ENCODE assay signal across 8 mouse cellular contexts in genomic region chr4:119109640-119110039, GRCm38 (mm10). TPM values are rescaled to one million over a fixed set of nuclear protein-coding genes. Genes with fewer than 3 reads are reported as not detected.
DNase-seq lines count a peak whose midpoint lies in the region; ATAC-seq and TF ChIP-seq lines count a peak whose summit lies in the region.

No protein-coding gene starts in this region.

- H3K27ac ChIP-seq in embryonic facial prominence, embryonic 15.5 days (replicated peaks): peak overlapping the region; percentile 99
- peak overlapping the region; percentile 100 for H3K27ac ChIP-seq in intestine, embryonic 16.5 days (ENCODE audit: low read length)
- H3K27ac ChIP-seq in neural tube, embryonic 13.5 days (replicated peaks): peak overlapping the region; percentile 97

- no peak for DNase-seq in lung, adult 2 months
- no peak for DNase-seq in lung, postnatal 14 days
- no peak for DNase-seq in layer of hippocampus, adult 9-10 months (ENCODE audit: low spot score)
- DNase-seq in cerebellum, adult 11 months: no peak
- no peak for DNase-seq in right cerebral cortex, adult 2 months (ENCODE audit: low spot score in 2 of 2)

- H3K9me3 ChIP-seq in embryonic facial prominence, embryonic 15.5 days (replicated peaks): no peaks in the 10 kb centered on the region
- H3K9me3 ChIP-seq in intestine, embryonic 16.5 days (ENCODE audit: control insufficient read depth, low read length): no peaks in the 10 kb centered on the region
- no peaks in the 10 kb centered on the region for H3K9me3 ChIP-seq in neural tube, embryonic 13.5 days

- WGBS in lung, adult 2 months: 20% methylated on average over 11 of the region's 11 CpGs
- WGBS in embryonic facial prominence, embryonic 15.5 days: 6% methylated on average over 11 of the region's 11 CpGs
- 11% methylated on average over 11 of the region's 11 CpGs for WGBS in intestine, embryonic 16.5 days
- 5% methylated on average over 11 of the region's 11 CpGs for WGBS in neural tube, embryonic 13.5 days

- H3K4me3 ChIP-seq in lung, adult 2 months (replicated peaks; ENCODE audit: extremely low read depth, low read depth, low read length): peak overlapping the region; percentile 42
- peak overlapping the region; percentile 89 for H3K4me3 ChIP-seq in embryonic facial prominence, embryonic 15.5 days (replicated peaks)
- peak overlapping the region; percentile 82 for H3K4me3 ChIP-seq in intestine, embryonic 16.5 days (ENCODE audit: low read length)
- peak overlapping the region; percentile 77 for H3K4me3 ChIP-seq in neural tube, embryonic 13.5 days

- no peaks in the 10 kb centered on the region for H3K36me3 ChIP-seq in embryonic facial prominence, embryonic 15.5 days
- no peaks in the 10 kb centered on the region for H3K36me3 ChIP-seq in intestine, embryonic 16.5 days (ENCODE audit: control insufficient read depth, insufficient read depth, low read length)
- H3K36me3 ChIP-seq in neural tube, embryonic 13.5 days: no peaks in the 10 kb centered on the region

- H3K4me1 ChIP-seq in lung, adult 2 months (ENCODE audit: control insufficient read depth, insufficient read depth, low read length): peaks cover 2% of the 10 kb centered on the region; the same call in 1 of the 2 replicates
- peaks cover 65% of the 10 kb centered on the region for H3K4me1 ChIP-seq in embryonic facial prominence, embryonic 15.5 days
- peaks cover 54% of the 10 kb centered on the region for H3K4me1 ChIP-seq in intestine, embryonic 16.5 days (ENCODE audit: control insufficient read depth, insufficient read depth, low read length)
- peaks cover 63% of the 10 kb centered on the region for H3K4me1 ChIP-seq in neural tube, embryonic 13.5 days (replicated peaks)

- no peak for TF ChIP-seq CTCF in lung, adult 2 months (IDR thresholded peaks at IDR 0.05; ENCODE audit: insufficient read depth, low read length)

- TF ChIP-seq POLR2A in lung, adult 2 months (IDR thresholded peaks at IDR 0.05; ENCODE audit: borderline replicate concordance, extremely low read depth, low read depth, low read length): no peak

- H3K27me3 ChIP-seq in embryonic facial prominence, embryonic 15.5 days: no peaks in the 10 kb centered on the region
- no peaks in the 10 kb centered on the region for H3K27me3 ChIP-seq in intestine, embryonic 16.5 days (replicated peaks; ENCODE audit: control insufficient read depth, insufficient read depth, low read length)
- no peaks in the 10 kb centered on the region for H3K27me3 ChIP-seq in neural tube, embryonic 13.5 days

- ATAC-seq in embryonic facial prominence, embryonic 15.5 days (ENCODE audit: insufficient number of reproducible peaks, low FRiP score, low TSS enrichment, low read depth): no peak
- no peak for ATAC-seq in intestine, embryonic 16.5 days
- no peak for ATAC-seq in neural tube, embryonic 13.5 days (ENCODE audit: low read depth)

- peak overlapping the region; percentile 90 for H3K9ac ChIP-seq in embryonic facial prominence, embryonic 15.5 days
- H3K9ac ChIP-seq in intestine, embryonic 16.5 days (ENCODE audit: low read depth, low read length): peak overlapping the region; percentile 95
- peak overlapping the region; percentile 85 for H3K9ac ChIP-seq in neural tube, embryonic 13.5 days

- peak overlapping the region; percentile 75 for H3K4me2 ChIP-seq in embryonic facial prominence, embryonic 15.5 days (replicated peaks)
- H3K4me2 ChIP-seq in intestine, embryonic 16.5 days (ENCODE audit: low read depth, low read length): peak overlapping the region; percentile 74
- peak overlapping the region; percentile 79 for H3K4me2 ChIP-seq in neural tube, embryonic 13.5 days

RNA-seq across cellular contexts. Expression of gene Slc2a1, which starts 1.1 kb away (rescaled TPM):
- polyA plus RNA-seq in lung, adult 2 months (2012; rRNA removed): 32.0 and 39.0 TPM in 2 replicates
- polyA plus RNA-seq in embryonic facial prominence, embryonic 15.5 days (2015; fragmentation: Nextera tagmentation; extraction: Ambion mirVana): 141 and 160 TPM in 2 replicates
- polyA plus RNA-seq in intestine, embryonic 16.5 days (2015; fragmentation: Nextera tagmentation; extraction: Ambion mirVana): 149 and 156 TPM in 2 replicates
- polyA plus RNA-seq in neural tube, embryonic 13.5 days (2015; fragmentation: Nextera tagmentation; extraction: Ambion mirVana): 90.4 and 107 TPM in 2 replicates
